Mouse (Mus musculus) liver (tissue): ENCODE results near the gene Hist3h2ba.
"Not testable (repeated sequence)": the region's sequence is repeated elsewhere in the genome, so short reads cannot be mapped to it uniquely, and the experiment has no call there.

Source experiments
- DNase-seq: peaks from one replicate; pipeline ENCODE4 v3.0.0-alpha.2; 2020; ENCODE audit warnings: mixed read lengths

The Hist3h2ba gene

GRCm38 (mm10) chr11:58939088-58939439 lies 9.7 kb upstream of the Hist3h2ba start:
- DNase-seq = no peak

GRCm38 (mm10) chr11:58944136-58944535 lies 4.6 kb upstream of the Hist3h2ba start:
- no peak for DNase-seq

- no peak for DNase-seq
Observed at GRCm38 (mm10) chr11:58947306-58947705, 1.4 kb upstream of the Hist3h2ba start.

- DNase-seq = no peak
Observed at GRCm38 (mm10) chr11:58947798-58948528, 757 bp upstream of the Hist3h2ba start.

- DNase-seq = no peak
Observed at GRCm38 (mm10) chr11:58949480-58950431, 1.0 kb downstream of the Hist3h2ba start.

GRCm38 (mm10) chr11:58951210-58951609 lies 2.5 kb downstream of the Hist3h2ba start:
- no peak for DNase-seq

- peak; percentile 79 for DNase-seq
Observed at GRCm38 (mm10) chr11:58953351-58954169, 4.8 kb downstream of the Hist3h2ba start.

- DNase-seq = not testable (repeated sequence)
Observed at GRCm38 (mm10) chr11:58954170-58954419, 5.4 kb downstream of the Hist3h2ba start.

- DNase-seq = peak; percentile 86
Observed at GRCm38 (mm10) chr11:58954420-58955142, 5.9 kb downstream of the Hist3h2ba start, which contains the start of the genes Hist3h2a and Trim17. Gene Hist3h2a (plus strand): TSS chr11:58954685. Gene Trim17 (plus strand): TSS chr11:58954685.

- peak; percentile 45 for DNase-seq
Observed at GRCm38 (mm10) chr11:58955143-58955867, 6.6 kb downstream of the Hist3h2ba start.

GRCm38 (mm10) chr11:58955868-58956257 lies 7.1 kb downstream of the Hist3h2ba start:
- no peak for DNase-seq

GRCm38 (mm10) chr11:58957226-58957914 lies 8.7 kb downstream of the Hist3h2ba start:
- no peak for DNase-seq

GRCm38 (mm10) chr11:58958536-58958935 lies 9.8 kb downstream of the Hist3h2ba start:
- no peak for DNase-seq

GRCm38 (mm10) chr11:58959186-58959825 lies 10.6 kb downstream of the Hist3h2ba start:
- no peak for DNase-seq

GRCm38 (mm10) chr11:58959921-58960465 lies 11.3 kb downstream of the Hist3h2ba start:
- peak; percentile 91 for DNase-seq

- DNase-seq = no peak
Observed at GRCm38 (mm10) chr11:58961364-58962177, 12.9 kb downstream of the Hist3h2ba start.

GRCm38 (mm10) chr11:58963543-58963942 lies 14.8 kb downstream of the Hist3h2ba start:
- DNase-seq = peak; percentile 60

GRCm38 (mm10) chr11:58964216-58964615 lies 15.5 kb downstream of the Hist3h2ba start:
- no peak for DNase-seq
